Mouse (Mus musculus) hindbrain, embryonic 13.5 days (tissue): ENCODE data around the gene Gm5788. TPM values are rescaled to one million over a fixed set of nuclear protein-coding genes. Genes with fewer than 3 reads are reported as not detected.
"Not testable (repeated sequence)": the region's sequence is repeated elsewhere in the genome, so short reads cannot be mapped to it uniquely, and the experiment has no call there.

ENCODE experiments used
- ATAC-seq: fragments of 200-750 bp; cut with Nextera tagmentation; 2 replicates; pipeline ENCODE4 v1.8.0; 2017; ENCODE audit warnings: moderate TSS enrichment; ENCODE audit not compliant: low FRiP score
- H3K27ac ChIP-seq: fragments of 300-500 bp; sonication (generic); 2 replicates; pipeline ENCODE4 v1.5.1; 2015; ENCODE audit warnings: inconsistent platforms, mild to moderate bottlenecking, moderate library complexity
- H3K27me3 ChIP-seq: fragments of 300-500 bp; sonication (generic); 2 replicates; pipeline ENCODE4 v1.6.1; 2015; ENCODE audit warnings: mild to moderate bottlenecking, inconsistent platforms
- H3K36me3 ChIP-seq: fragments of 300-500 bp; sonication (generic); 2 replicates; pipeline ENCODE4 v1.6.1; 2015; ENCODE audit warnings: mild to moderate bottlenecking, inconsistent platforms
- H3K4me1 ChIP-seq: fragments of 300-500 bp; sonication (generic); replicated peaks from 2 replicates; pipeline ENCODE4 v1.6.1; 2015; ENCODE audit warnings: inconsistent platforms
- H3K4me2 ChIP-seq: fragments of 300-500 bp; sonication (generic); 2 replicates; pipeline ENCODE4 v1.6.1; 2015; ENCODE audit warnings: inconsistent platforms, mild to moderate bottlenecking, moderate library complexity
- H3K4me3 ChIP-seq: fragments of 300-500 bp; sonication (generic); 2 replicates; pipeline ENCODE4 v1.5.1; 2015; ENCODE audit warnings: mild to moderate bottlenecking, inconsistent platforms
- H3K9ac ChIP-seq: fragments of 300-500 bp; sonication (generic); 2 replicates; pipeline ENCODE4 v1.6.1; 2015; ENCODE audit warnings: mild to moderate bottlenecking, inconsistent platforms
- H3K9me3 ChIP-seq: fragments of 300-500 bp; sonication (generic); 2 replicates; pipeline ENCODE4 v1.6.1; 2016; ENCODE audit warnings: inconsistent platforms
- WGBS: fragments of 180-500 bp; shearing (Covaris S2); methylation state at CpG from one replicate; pipeline ENCODE4 v1.1.7; 2015; 5-methylcytosine and 5-hydroxymethylcytosine counted together
- polyA plus RNA-seq: library from polyadenylated mRNA; unstranded; fragments of >200 nt; fragmentation: Nextera tagmentation; extraction: Ambion mirVana; gene quantifications from 2 replicates; pipeline ENCODE4 v1.2.1, GENCODE M21; 2015

Gm5788 gene
- polyA plus RNA-seq = not detected in 2 replicates

DNA sequence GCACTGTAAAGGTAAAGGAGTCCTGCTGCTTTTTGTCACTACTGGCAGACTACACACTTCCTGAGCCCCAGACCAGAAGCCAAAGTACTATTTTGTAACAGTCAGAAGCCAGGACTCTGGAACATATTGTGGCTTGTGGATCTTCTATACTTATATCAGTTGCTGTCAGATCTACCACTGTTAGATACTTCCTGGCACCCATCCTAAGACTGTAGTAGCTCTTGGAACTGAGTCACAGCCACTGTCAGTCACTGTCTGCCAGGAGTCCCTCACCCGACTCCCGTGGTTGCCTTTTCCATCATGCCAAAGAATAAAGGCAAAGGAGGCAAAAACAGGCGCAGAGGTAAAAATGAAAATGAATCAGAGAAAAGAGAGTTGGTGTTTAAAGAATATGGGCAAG, at the start of gene Gm5788:
Gm5788 (plus strand) TSS at position 301 of the 400 bp plus-strand sequence.
- not testable (repeated sequence) for H3K4me3 ChIP-seq, H3K36me3 ChIP-seq, H3K27ac ChIP-seq, H3K9ac ChIP-seq, H3K4me1 ChIP-seq, H3K27me3 ChIP-seq, H3K9me3 ChIP-seq, H3K4me2 ChIP-seq, ATAC-seq
- 85% methylated on average over 3 of the region's 3 CpGs for WGBS

DNA sequence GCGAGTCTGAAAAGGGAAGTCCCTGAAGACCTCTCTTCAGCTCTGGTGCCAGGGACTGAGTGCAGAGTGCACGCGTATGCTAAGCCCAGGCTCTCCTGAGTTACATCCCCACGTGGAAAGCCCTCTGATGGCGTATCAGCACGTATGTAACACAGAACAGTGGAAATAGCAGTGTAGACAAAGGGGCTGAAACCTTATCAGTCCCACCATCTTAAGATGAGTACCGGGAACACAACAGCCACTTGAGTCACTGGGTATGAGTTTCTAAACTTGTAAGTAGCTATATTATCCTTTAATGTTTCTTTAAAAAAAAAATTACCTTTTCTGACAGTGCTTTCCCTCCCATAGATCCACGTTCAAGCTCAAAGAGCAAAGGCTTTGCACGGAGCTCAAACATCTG, 45.1 kb upstream of the Gm5788 start:
- no peak for ATAC-seq
- H3K9ac ChIP-seq = no peak overlapping the region
- H3K4me2 ChIP-seq = no peak overlapping the region
- no peak overlapping the region for H3K4me3 ChIP-seq
- H3K4me1 ChIP-seq = peaks cover 7% of the 10 kb centered on the region
- peaks cover 77% of the 10 kb centered on the region for H3K36me3 ChIP-seq
- H3K9me3 ChIP-seq = no peaks in the 10 kb centered on the region
- 92% methylated on average over 9 of the region's 9 CpGs for WGBS
- H3K27me3 ChIP-seq = no peaks in the 10 kb centered on the region
- no peak overlapping the region for H3K27ac ChIP-seq

- ATAC-seq = no peak
- no peak overlapping the region for H3K9ac ChIP-seq
- H3K27ac ChIP-seq = no peak overlapping the region
- no peaks in the 10 kb centered on the region for H3K4me1 ChIP-seq
- H3K9me3 ChIP-seq = no peaks in the 10 kb centered on the region
- H3K4me3 ChIP-seq = no peak overlapping the region
- H3K36me3 ChIP-seq = peaks cover 75% of the 10 kb centered on the region
- no peak overlapping the region for H3K4me2 ChIP-seq
- WGBS = 94% methylated on average over 6 of the region's 6 CpGs
- H3K27me3 ChIP-seq = no peaks in the 10 kb centered on the region
These were observed 29.7 kb upstream of the Gm5788 start for GRCm38 (mm10) chr12:87464678-87465297.

GRCm38 (mm10) chr12:87470263-87471136, 24.0 kb upstream of the Gm5788 start:
- Histone ChIP-seq H3K36me3 (peaks cover 24% of the 10 kb centered on the region), H3K9ac (peak overlapping the region; percentile 19), H3K9me3 (no peaks in the 10 kb centered on the region), H3K4me2 (peak overlapping the region; percentile 71), H3K27ac (no peak overlapping the region), H3K4me3 (peak overlapping the region; percentile 73), H3K27me3 (peaks cover 6% of the 10 kb centered on the region; the same call in 1 of the 2 replicates), H3K4me1 (peaks cover 16% of the 10 kb centered on the region)
- WGBS = 70% methylated on average over 7 of the region's 7 CpGs
- ATAC-seq = no peak

DNA sequence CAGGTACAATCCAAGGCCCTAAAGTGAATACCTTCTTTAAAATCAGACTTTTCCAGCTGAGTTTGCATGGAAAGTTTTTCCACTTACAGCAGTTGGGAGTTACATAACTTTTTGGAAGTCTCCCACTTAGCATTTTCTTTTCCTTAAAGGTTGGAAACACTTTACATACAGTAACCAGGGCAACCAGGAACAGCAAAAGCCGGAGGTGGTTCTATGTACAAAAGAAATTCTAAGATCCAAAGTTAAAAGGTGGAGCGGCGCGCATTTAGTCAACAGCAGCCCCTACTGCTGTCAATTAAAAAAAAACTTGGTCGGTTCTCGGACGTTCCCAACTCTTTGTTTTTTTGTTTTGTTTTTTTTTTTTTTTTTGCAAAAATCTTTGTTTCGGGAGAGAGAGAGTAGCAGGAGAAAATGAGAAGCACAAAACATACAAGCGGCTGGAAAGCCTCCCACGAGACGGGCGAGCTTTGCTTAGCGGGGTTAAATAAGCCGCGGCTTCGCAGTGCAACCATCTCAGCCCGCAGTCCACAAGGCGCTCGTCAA, 23.0 kb upstream of the Gm5788 start:
- WGBS = under 1% methylated on average over 19 of the region's 19 CpGs
- Histone ChIP-seq H3K9ac (peak overlapping the region; percentile 92), H3K4me2 (peak overlapping the region; percentile 71), H3K4me3 (peak overlapping the region; percentile 73), H3K9me3 (no peaks in the 10 kb centered on the region), H3K27me3 (peaks cover 6% of the 10 kb centered on the region; the same call in 1 of the 2 replicates), H3K27ac (peak overlapping the region; percentile 93), H3K36me3 (peaks cover 20% of the 10 kb centered on the region), H3K4me1 (peaks cover 16% of the 10 kb centered on the region)
- ATAC-seq = no peak

DNA sequence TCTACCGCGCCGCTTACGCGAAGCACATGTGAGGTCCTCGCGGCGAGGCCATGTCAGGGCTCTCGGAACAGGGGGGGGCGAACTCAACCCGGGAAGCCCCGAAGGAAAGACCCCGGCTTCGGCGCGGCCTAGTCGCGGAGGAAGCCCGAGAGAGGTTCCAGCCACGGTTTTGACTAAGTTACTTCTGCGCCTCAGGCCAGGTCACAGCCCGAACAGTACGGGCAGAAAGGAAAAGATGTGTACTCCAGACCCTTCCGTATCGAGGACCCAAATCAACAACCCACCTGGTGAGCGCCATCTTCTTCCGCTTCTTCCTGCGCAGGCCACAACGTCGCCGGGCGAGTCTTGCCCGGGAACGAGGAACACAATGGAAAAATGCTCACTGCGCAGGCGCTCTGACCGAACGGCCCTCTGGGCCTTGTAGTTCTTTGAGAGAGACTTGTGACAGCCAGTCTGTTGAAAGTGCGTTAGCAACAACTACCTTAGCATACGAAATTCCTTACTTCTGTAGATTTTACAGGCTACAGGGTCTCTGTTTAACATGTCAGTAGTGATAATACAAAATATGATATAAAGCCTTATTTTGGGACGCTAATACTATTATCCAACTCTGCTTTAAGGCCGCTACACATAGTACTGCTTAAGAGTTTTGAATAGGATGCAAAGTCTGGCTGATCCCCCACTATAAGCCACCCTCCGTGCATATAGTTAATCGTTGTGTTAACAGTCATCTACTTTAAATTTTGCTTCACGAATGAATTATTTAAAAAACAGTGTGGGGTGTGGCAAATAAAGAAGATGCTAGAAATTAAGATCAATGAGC, 22.3 kb upstream of the Gm5788 start, which contains the start of gene Snw1:
Snw1 (minus strand) TSS at position 311 of the 823 bp plus-strand sequence.
- H3K4me3 ChIP-seq = peak within 1 kb of the TSS; percentile 73
- peaks cover 13% of the 10 kb centered on the region for H3K36me3 ChIP-seq
- H3K9ac ChIP-seq = peak within 1 kb of the TSS; percentile 92
- H3K4me1 ChIP-seq = peaks cover 16% of the 10 kb centered on the region
- H3K9me3 ChIP-seq = no peaks in the 10 kb centered on the region
- H3K27me3 ChIP-seq = peaks cover 6% of the 10 kb centered on the region; the same call in 1 of the 2 replicates
- peak within 1 kb of the TSS; percentile 93 for H3K27ac ChIP-seq
- WGBS = 3% methylated on average over 45 of the region's 45 CpGs
- peak; percentile 98 for ATAC-seq
- peak within 1 kb of the TSS; percentile 71 for H3K4me2 ChIP-seq

GRCm38 (mm10) chr12:87474756-87475155, 19.8 kb upstream of the Gm5788 start:
- no peak overlapping the region for H3K27ac ChIP-seq
- no peak overlapping the region for H3K9ac ChIP-seq
- no peak overlapping the region for H3K4me3 ChIP-seq
- H3K4me1 ChIP-seq = peaks cover 16% of the 10 kb centered on the region
- no peak overlapping the region for H3K4me2 ChIP-seq
- H3K9me3 ChIP-seq = no peaks in the 10 kb centered on the region
- 84% methylated on average over 3 of the region's 3 CpGs for WGBS
- H3K36me3 ChIP-seq = no peaks in the 10 kb centered on the region
- H3K27me3 ChIP-seq = peaks cover 6% of the 10 kb centered on the region; the same call in 1 of the 2 replicates
- ATAC-seq = no peak

DNA sequence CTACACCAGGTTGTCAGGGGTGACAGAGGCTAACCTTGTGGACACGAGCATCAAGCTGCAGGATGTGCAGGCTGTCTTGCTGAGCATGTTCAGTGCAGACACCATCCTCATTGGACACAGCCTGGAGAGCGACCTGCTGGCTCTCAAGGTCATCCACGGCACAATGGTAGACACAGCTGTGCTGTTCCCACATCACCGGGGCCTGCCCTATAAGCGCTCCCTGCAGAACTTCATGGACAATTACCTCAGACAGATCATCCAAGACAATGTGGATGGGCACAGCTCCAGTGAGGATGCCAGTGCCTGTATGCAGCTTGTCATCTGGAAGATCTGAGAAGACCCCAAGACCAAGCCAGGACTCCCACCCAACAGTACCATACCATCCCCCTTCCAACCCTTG, 12.0 kb upstream of the Gm5788 start:
- H3K27ac ChIP-seq, H3K36me3 ChIP-seq, H3K9me3 ChIP-seq, ATAC-seq, H3K9ac ChIP-seq, H3K4me3 ChIP-seq, H3K4me1 ChIP-seq, H3K27me3 ChIP-seq, H3K4me2 ChIP-seq: not testable (repeated sequence)
- 78% methylated on average over 5 of the region's 5 CpGs for WGBS

DNA sequence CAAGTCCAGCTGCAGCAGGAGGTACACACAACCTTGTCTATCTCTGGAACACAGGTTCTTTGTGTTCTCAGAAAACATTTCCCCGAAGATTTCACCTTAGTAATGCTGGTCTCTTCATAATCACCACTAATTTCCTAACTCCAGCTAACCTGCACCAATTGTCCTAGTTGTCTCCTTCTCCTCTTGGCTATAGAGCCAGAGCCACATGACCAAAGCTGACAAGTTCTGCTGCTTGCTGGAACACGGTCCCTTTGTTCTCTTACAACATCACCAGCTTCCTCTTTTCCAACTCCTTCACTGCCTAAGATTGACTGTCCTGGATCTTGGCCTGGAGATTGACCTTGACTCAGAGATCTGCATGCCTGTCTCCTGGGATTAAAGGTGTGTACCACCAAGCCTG, 5.8 kb upstream of the Gm5788 start:
- H3K36me3 ChIP-seq, ATAC-seq, H3K27me3 ChIP-seq, H3K4me3 ChIP-seq, H3K27ac ChIP-seq, H3K9ac ChIP-seq, H3K9me3 ChIP-seq, H3K4me2 ChIP-seq, H3K4me1 ChIP-seq: not testable (repeated sequence)
- 67% methylated on average over 2 of the region's 2 CpGs for WGBS

DNA sequence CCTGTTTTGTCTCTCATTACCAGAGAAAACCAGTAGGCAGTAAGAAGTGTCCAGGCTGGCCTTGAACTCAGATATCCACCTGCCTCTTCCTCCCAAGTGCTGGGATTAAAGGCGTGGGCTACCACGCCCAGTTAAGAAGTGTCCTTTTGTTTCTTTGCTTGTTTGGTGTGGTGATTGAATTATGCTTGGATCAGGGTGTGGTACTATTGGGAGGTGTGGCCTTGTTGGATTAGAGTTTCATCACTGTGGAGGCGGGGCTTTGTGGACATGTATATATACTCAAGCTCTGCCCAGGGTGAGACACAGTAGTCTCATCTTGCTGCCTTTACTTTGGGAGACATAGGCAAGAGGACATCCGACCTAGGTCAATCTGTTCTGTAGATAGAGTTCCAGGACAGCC, 19.5 kb downstream of the Gm5788 start, which contains the start of gene Gm8300:
Gm8300 (plus strand) TSS at position 301 of the 400 bp plus-strand sequence.
- not testable (repeated sequence) for H3K36me3 ChIP-seq, H3K27me3 ChIP-seq, H3K4me3 ChIP-seq, H3K9ac ChIP-seq, H3K4me2 ChIP-seq, H3K27ac ChIP-seq, ATAC-seq, H3K4me1 ChIP-seq, H3K9me3 ChIP-seq
- WGBS = 90% methylated on average over 4 of the region's 4 CpGs

DNA sequence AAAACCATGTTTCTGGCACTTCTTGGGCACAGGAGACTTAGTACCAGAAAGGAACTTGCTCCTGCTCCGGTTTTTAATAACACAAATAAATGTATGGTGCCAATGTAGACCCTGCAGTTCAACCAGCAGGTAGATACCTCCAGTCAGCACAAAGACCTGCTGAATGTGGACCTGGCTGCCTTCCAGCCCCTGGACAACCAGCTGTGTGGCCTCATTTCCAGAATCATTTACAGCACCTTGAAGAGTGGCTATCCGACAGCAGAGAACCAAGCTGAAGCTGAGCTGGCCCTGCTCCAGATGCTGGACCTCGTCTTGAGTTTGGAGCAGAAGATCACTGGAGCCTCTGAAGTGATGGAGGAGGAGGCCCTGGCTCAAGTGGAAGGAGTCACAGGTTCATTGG, 25.1 kb downstream of the Gm5788 start:
- not testable (repeated sequence) for H3K27me3 ChIP-seq, H3K4me3 ChIP-seq, H3K36me3 ChIP-seq, H3K9me3 ChIP-seq, H3K9ac ChIP-seq, H3K27ac ChIP-seq, H3K4me1 ChIP-seq, ATAC-seq, H3K4me2 ChIP-seq
- 69% methylated on average over 3 of the region's 3 CpGs for WGBS

DNA sequence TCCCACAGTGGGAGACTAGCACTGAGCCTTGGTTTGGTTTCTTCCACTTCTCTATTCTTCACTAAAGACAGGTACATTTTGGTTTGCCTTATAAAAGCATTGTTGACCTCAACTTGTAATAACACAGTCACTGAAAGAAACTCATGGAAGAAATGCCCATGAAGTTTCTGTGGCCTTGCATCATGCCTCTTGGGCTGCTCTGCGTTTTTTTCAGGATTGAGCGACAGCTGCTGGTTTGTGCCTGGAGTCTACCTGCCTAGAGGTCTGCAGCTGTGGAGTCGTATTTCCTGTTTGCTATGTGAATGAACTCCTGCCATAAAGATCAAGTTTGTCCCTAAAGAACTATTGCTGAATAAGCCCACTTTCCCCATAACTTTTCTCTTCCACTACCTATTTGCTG, 49.4 kb downstream of the Gm5788 start:
- ATAC-seq = no peak
- no peak overlapping the region for H3K4me2 ChIP-seq
- no peak overlapping the region for H3K4me3 ChIP-seq
- no peaks in the 10 kb centered on the region for H3K36me3 ChIP-seq
- whole genome bisulfite sequencing = 86% methylated on average over 3 of the region's 3 CpGs
- no peaks in the 10 kb centered on the region for H3K27me3 ChIP-seq
- no peaks in the 10 kb centered on the region for H3K4me1 ChIP-seq
- H3K9ac ChIP-seq = no peak overlapping the region
- no peak overlapping the region for H3K27ac ChIP-seq
- H3K9me3 ChIP-seq = no peaks in the 10 kb centered on the region; the same call in 1 of the 2 replicates
